Mouse (Mus musculus) thymus, adult 2 months (tissue): ENCODE measurements around the gene Slc19a3.

Experiments
- CTCF ChIP-seq: fragments of 200-500 bp; IDR thresholded peaks from 2 replicates; pipeline ENCODE4 v1.5.1; 2012; ENCODE audit warnings: mild to moderate bottlenecking, control low read depth, low read length, moderate library complexity, borderline replicate concordance; ENCODE audit not compliant: control insufficient read depth, poor library complexity, insufficient read depth; ENCODE audit errors: extremely low read depth
- POLR2A ChIP-seq: fragments of 200-500 bp; IDR thresholded peaks from 2 replicates; pipeline ENCODE4 v1.6.1; 2012; ENCODE audit warnings: mild to moderate bottlenecking, low read length, control low read depth, moderate library complexity; ENCODE audit not compliant: control insufficient read depth, poor library complexity, insufficient read depth; ENCODE audit errors: extremely low read depth

- TF ChIP-seq CTCF (no peak), POLR2A (no peak)
These were observed 22.8 kb downstream of the Slc19a3 start for GRCm38 (mm10) chr1:83015329-83015879.
